Mouse (Mus musculus) brown adipose tissue, adult 24 weeks (tissue): ENCODE results near the gene Kif12. TPM values are rescaled to one million over a fixed set of nuclear protein-coding genes. Genes with fewer than 3 reads are reported as not detected.

Source experiments
- H3K27ac ChIP-seq: fragments of 200-500 bp; replicated peaks from 2 replicates; pipeline ENCODE4 v1.5.1; 2012; ENCODE audit warnings: low read depth, mild to moderate bottlenecking, low read length
- H3K4me1 ChIP-seq: fragments of 200-500 bp; 2 replicates; pipeline ENCODE4 v1.6.1; 2012; ENCODE audit warnings: low read length, mixed read lengths; ENCODE audit not compliant: control insufficient read depth, insufficient read depth, insufficient read length
- H3K4me3 ChIP-seq: fragments of 200-500 bp; 2 replicates; pipeline ENCODE4 v1.5.1; 2012; ENCODE audit warnings: low read depth, mild to moderate bottlenecking, low read length, moderate library complexity; ENCODE audit not compliant: insufficient read depth
- polyA plus RNA-seq: library from polyadenylated mRNA; stranded (reverse); fragments of >200 nt; gene quantifications from 2 replicates; pipeline ENCODE4 v1.2.4, GENCODE M21; 2012; ENCODE audit not compliant: missing spikeins, insufficient read depth, insufficient read length

Gene Kif12
- polyA plus RNA-seq, 1 experiment, result not detected

DNA sequence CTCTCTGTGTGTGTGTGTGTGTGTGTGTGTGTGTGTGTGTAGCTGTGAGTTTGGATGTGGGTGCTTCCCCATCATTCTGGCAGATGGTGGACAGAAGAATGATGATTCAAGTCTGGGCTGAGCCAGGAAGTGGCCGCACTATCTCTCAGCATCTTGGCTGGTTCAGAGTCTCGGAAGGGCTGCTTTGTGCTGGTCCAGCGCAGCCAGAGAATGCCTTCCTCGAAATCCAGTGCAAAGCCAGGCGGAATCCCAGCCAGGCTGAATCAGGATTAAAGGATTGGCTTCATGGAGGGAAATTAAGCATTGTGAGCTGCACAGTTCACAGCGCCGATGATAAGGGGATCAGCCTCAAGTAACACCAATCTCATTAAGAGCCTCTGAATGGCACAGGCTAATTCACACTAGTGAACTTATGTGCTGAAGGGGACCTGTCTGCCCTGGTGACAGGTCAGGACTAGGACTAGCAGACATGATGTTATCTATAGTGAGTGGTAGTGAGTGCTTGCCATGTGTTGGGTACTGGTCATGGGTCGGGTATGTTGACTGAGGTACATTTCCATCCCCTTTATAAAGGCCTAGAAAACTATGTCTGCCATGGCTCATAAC, 47.0 kb downstream of the Kif12 start:
- H3K4me3 ChIP-seq, result no peak overlapping the region
- no peak overlapping the region for H3K27ac ChIP-seq
- no peaks in the 10 kb centered on the region for H3K4me1 ChIP-seq

DNA sequence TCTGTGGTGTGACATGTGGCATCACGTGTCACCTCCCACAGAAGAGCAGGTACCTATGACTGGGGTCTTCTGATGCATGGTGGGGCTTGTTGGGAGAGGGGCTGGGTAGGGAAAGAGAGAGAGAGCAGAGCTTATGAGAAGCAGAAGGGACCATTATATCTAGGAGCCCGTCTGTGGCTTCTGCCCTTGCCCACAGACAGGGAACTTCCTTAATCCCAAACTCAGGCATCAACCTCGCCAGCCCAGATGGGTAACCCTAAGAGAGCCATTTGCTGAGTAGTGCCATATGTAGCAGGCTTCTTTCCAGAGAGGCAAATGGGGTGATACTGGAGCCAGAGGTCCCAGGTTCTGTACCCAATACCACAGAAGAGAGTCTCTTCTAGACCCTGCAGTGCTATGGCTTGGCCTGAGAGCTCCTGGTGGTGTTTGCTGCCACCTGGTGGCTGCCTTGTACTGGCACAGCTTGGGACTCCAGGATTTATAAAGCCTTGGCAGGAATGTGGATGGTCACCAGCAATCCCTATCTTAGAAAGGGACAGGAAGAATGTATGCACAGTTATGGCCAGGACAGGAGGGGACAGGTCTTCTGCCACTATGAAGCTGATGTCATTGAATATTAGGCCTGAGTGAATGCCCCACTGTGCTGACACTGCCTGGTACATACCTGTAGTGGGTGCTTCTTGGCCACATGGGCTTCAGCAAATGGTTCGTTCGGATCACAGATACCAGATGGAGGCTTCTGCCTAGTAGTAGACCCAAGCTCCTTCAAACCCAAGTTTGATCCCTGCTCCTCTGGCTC, 53.1 kb downstream of the Kif12 start:
- Histone ChIP-seq H3K27ac (no peak overlapping the region), H3K4me3 (no peak overlapping the region), H3K4me1 (no peaks in the 10 kb centered on the region)

Other genes starting within 250 kb of the Kif12 start
- 0.28 and 0.42 TPM in 2 replicates for gene Zfp618, start 206.6 kb downstream of the Kif12 start, polyA plus RNA-seq
- 2.2 TPM in 1 of 2 replicates, not detected in the other for gene Ambp, start 17.3 kb downstream of the Kif12 start, polyA plus RNA-seq
- gene Col27a1, start 41.9 kb upstream of the Kif12 start, polyA plus RNA-seq, result 11.7 and 14.9 TPM in 2 replicates
- 282 and 371 TPM in 2 replicates for gene Orm1, start 172.4 kb upstream of the Kif12 start, polyA plus RNA-seq
- gene Orm3, start 184.0 kb upstream of the Kif12 start, polyA plus RNA-seq, result 24.8 and 28.9 TPM in 2 replicates
- 1.3 TPM in 1 of 2 replicates, not detected in the other for gene Orm2, start 190.3 kb upstream of the Kif12 start, polyA plus RNA-seq
- gene Akna, start 231.2 kb upstream of the Kif12 start, polyA plus RNA-seq, result 0.95 and 1.5 TPM in 2 replicates